Mouse (Mus musculus) testis, adult 2 months (tissue): ENCODE measurements at regions not wholly inside any gene's neighbourhood (a gene's known extent, or its start where the extent isn't known, plus 50 kb on each side); places are given as distances from the start of the nearest gene placed in this dataset.

Experiments
- H3K27ac ChIP-seq: fragments of 200-500 bp; 2 replicates; pipeline ENCODE4 v1.5.1; 2012; ENCODE audit warnings: low read depth, low read length; ENCODE audit not compliant: control insufficient read depth, insufficient read depth
- H3K27me3 ChIP-seq: fragments of 200-500 bp; 2 replicates; pipeline ENCODE4 v1.6.1; 2012; ENCODE audit warnings: mild to moderate bottlenecking, low read length, moderate library complexity; ENCODE audit not compliant: control insufficient read depth, insufficient read depth
- H3K36me3 ChIP-seq: fragments of 200-500 bp; 2 replicates; pipeline ENCODE4 v1.6.1; 2012; ENCODE audit warnings: mild to moderate bottlenecking, low read length; ENCODE audit not compliant: control insufficient read depth, insufficient read depth
- H3K4me1 ChIP-seq: fragments of 200-500 bp; 2 replicates; pipeline ENCODE4 v1.6.1; 2012; ENCODE audit warnings: low read length; ENCODE audit not compliant: control insufficient read depth, insufficient read depth
- H3K4me3 ChIP-seq: fragments of 200-500 bp; 2 replicates; pipeline ENCODE4 v1.5.1; 2012; ENCODE audit warnings: low read depth, mild to moderate bottlenecking, low read length, moderate library complexity, mixed read lengths; ENCODE audit not compliant: control insufficient read depth
- CTCF ChIP-seq: fragments of 200-500 bp; IDR thresholded peaks from 2 replicates; pipeline ENCODE4 v1.5.1; 2012; ENCODE audit warnings: low read depth, mild to moderate bottlenecking, inconsistent platforms, low read length, moderate library complexity; ENCODE audit not compliant: control insufficient read depth, insufficient read depth, insufficient replicate concordance
- POLR2A ChIP-seq: fragments of 200-500 bp; IDR thresholded peaks from 2 replicates; pipeline ENCODE4 v1.6.1; 2012; ENCODE audit warnings: low read depth, mild to moderate bottlenecking, inconsistent platforms, low read length, moderate library complexity; ENCODE audit not compliant: control insufficient read depth

- Histone ChIP-seq H3K36me3 (no peaks in the 10 kb centered on the region), H3K27ac (no peak overlapping the region), H3K27me3 (no peaks in the 10 kb centered on the region), H3K4me3 (no peak overlapping the region), H3K4me1 (no peaks in the 10 kb centered on the region)
- TF ChIP-seq POLR2A (no peak), CTCF (no peak)
These were observed 52.6 kb upstream of the Parp11 start for GRCm38 (mm10) chr6:127393907-127394600.
